9 mouse cellular contexts compared by ENCODE assay signal in the genomic region with DNA sequence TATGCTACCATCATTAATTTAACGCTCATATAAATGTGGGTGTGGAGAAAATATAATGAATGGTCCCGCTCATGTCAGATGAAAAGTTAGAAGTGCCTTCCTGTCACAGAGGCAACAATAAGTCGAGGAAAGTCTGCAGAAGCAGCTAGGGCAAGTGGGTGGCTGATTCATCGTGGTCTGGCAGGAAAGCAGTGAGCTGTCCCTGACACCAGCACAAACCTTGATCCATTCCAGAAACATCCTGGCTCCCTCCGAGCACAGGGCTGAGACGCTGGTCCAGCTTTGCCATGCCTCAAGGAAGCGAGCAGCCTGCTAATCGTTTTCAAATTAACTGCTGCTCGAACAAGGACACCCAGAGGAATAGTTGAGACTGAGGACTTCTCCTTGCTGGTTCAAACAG.
DNase-seq lines count a peak whose midpoint lies in the region; ATAC-seq lines count a peak whose summit lies in the region.
"Had no signal": no experiment of that assay in that cellular context is flagged by ENCODE, and none has a peak within 500 bp of the region (broad histone marks: within the 10 kb centered on the region; RNA-seq: fewer than 3 reads in every experiment).

No protein-coding gene starts in this region.

- no peaks in the 10 kb centered on the region for H3K36me3 ChIP-seq in intestine, embryonic 14.5 days (ENCODE audit: control insufficient read depth, insufficient read depth, low read length)
- H3K36me3 ChIP-seq in intestine, embryonic 15.5 days = no peaks in the 10 kb centered on the region
- no peaks in the 10 kb centered on the region for H3K36me3 ChIP-seq in forebrain, embryonic 11.5 days (ENCODE audit: control insufficient read depth, insufficient read depth, low read length)
- H3K36me3 ChIP-seq: kidney, embryonic 15.5 days had no signal

- no peaks in the 10 kb centered on the region for H3K9me3 ChIP-seq in intestine, embryonic 14.5 days (ENCODE audit: control insufficient read depth, low read length)
- H3K9me3 ChIP-seq in intestine, embryonic 15.5 days = no peaks in the 10 kb centered on the region
- no peaks in the 10 kb centered on the region for H3K9me3 ChIP-seq in forebrain, embryonic 11.5 days (ENCODE audit: control insufficient read depth, low read length)
- H3K9me3 ChIP-seq: kidney, embryonic 15.5 days had no signal

- no peak overlapping the region for H3K9ac ChIP-seq in intestine, embryonic 14.5 days (ENCODE audit: low read length)
- no peak overlapping the region for H3K9ac ChIP-seq in intestine, embryonic 15.5 days
- no peak overlapping the region for H3K9ac ChIP-seq in forebrain, embryonic 11.5 days (ENCODE audit: low read length)
- H3K9ac ChIP-seq: kidney, embryonic 15.5 days had no signal

- H3K27ac ChIP-seq in intestine, embryonic 14.5 days (ENCODE audit: low read depth) = no peak overlapping the region
- no peak overlapping the region for H3K27ac ChIP-seq in intestine, embryonic 15.5 days
- H3K27ac ChIP-seq in forebrain, embryonic 11.5 days (ENCODE audit: low read depth, low read length) = no peak overlapping the region
- H3K27ac ChIP-seq: kidney, embryonic 15.5 days had no signal

- ATAC-seq in intestine, embryonic 14.5 days (replicated peaks; ENCODE audit: low FRiP score, low TSS enrichment, low read depth) = no peak
- no peak; the same call in 1 of the 2 replicates for ATAC-seq in intestine, embryonic 15.5 days
- ATAC-seq in forebrain, embryonic 11.5 days (replicated peaks; ENCODE audit: low FRiP score) = no peak
- ATAC-seq in inflammation-experienced regulatory T-cells, adult 6 months = no peak

- no peaks in the 10 kb centered on the region for H3K27me3 ChIP-seq in intestine, embryonic 14.5 days (replicated peaks; ENCODE audit: control insufficient read depth, insufficient read depth, low read length)
- H3K27me3 ChIP-seq in intestine, embryonic 15.5 days (replicated peaks) = no peaks in the 10 kb centered on the region
- H3K27me3 ChIP-seq in forebrain, embryonic 11.5 days (ENCODE audit: control insufficient read depth, insufficient read depth, low read length) = no peaks in the 10 kb centered on the region
- H3K27me3 ChIP-seq: kidney, embryonic 15.5 days had no signal

- 24% methylated on average over 9 of the region's 9 CpGs for whole genome bisulfite sequencing in intestine, embryonic 14.5 days
- WGBS in intestine, embryonic 15.5 days = 32% methylated on average over 9 of the region's 9 CpGs
- 79% methylated on average over 9 of the region's 9 CpGs for WGBS in forebrain, embryonic 11.5 days

- peak; percentile 61 for DNase-seq in intestine, embryonic 14.5 days (ENCODE audit: low spot score)
- DNase-seq in 3T3-L1 (ENCODE audit: low read depth, low spot score) (peak; percentile 88), adipocyte (ENCODE audit: low spot score) (peak; percentile 26)
- DNase-seq in gastrocnemius, postnatal 14 days = peak; percentile 15
- no peak for DNase-seq in forebrain, embryonic 11.5 days (ENCODE audit: low spot score)
- DNase-seq: lung, adult 2 months had no signal

- intact Hi-C loops in gastrocnemius, postnatal 14 days (cut with DNase I; ENCODE audit: low total_unique reads) = no loop called here

- H3K4me2 ChIP-seq in intestine, embryonic 14.5 days (ENCODE audit: low read length) = no peak overlapping the region
- H3K4me2 ChIP-seq in intestine, embryonic 15.5 days (replicated peaks) = no peak overlapping the region
- no peak overlapping the region for H3K4me2 ChIP-seq in forebrain, embryonic 11.5 days (ENCODE audit: low read depth, low read length, severe bottlenecking)
- H3K4me2 ChIP-seq: kidney, embryonic 15.5 days had no signal

- H3K4me3 ChIP-seq in intestine, embryonic 14.5 days (ENCODE audit: low read depth, low read length) = no peak overlapping the region
- H3K4me3 ChIP-seq in intestine, embryonic 15.5 days (replicated peaks) = no peak overlapping the region
- no peak overlapping the region for H3K4me3 ChIP-seq in forebrain, embryonic 11.5 days (ENCODE audit: low read depth, low read length)
- H3K4me3 ChIP-seq: kidney, embryonic 15.5 days had no signal

- no peaks in the 10 kb centered on the region for H3K4me1 ChIP-seq in intestine, embryonic 14.5 days (replicated peaks; ENCODE audit: control insufficient read depth, insufficient read depth, low read length)
- 0 out of 2 replicates have a peak, but pooled peaks cover 3% of the 10 kb centered on the region for H3K4me1 ChIP-seq in intestine, embryonic 15.5 days (replicated peaks)
- peaks cover 5% of the 10 kb centered on the region; the same call in 1 of the 2 replicates for H3K4me1 ChIP-seq in forebrain, embryonic 11.5 days (replicated peaks; ENCODE audit: control insufficient read depth, insufficient read depth, low read length)
